Mouse (Mus musculus) embryonic fibroblast, embryonic 13.5 days (primary cell): ENCODE data around the gene Grhl3. TPM values are rescaled to one million over a fixed set of nuclear protein-coding genes. Genes with fewer than 3 reads are reported as not detected.

Experiments
- H3K27ac ChIP-seq: 2 replicates; pipeline ENCODE4 v1.5.1; 2012; ENCODE audit warnings: low read length, control low read depth, inconsistent platforms; ENCODE audit not compliant: insufficient read depth
- H3K4me1 ChIP-seq: 2 replicates; pipeline ENCODE4 v1.6.1; 2011; ENCODE audit warnings: low read length; ENCODE audit not compliant: control insufficient read depth, insufficient read depth
- H3K4me3 ChIP-seq: 2 replicates; pipeline ENCODE4 v1.5.1; 2011; ENCODE audit warnings: mild to moderate bottlenecking, control low read depth, low read length; ENCODE audit not compliant: insufficient read depth
- CTCF ChIP-seq: IDR thresholded peaks from 2 replicates; pipeline ENCODE4 v1.5.1; 2011; ENCODE audit warnings: mild to moderate bottlenecking, control low read depth, low read length, moderate library complexity, borderline replicate concordance; ENCODE audit not compliant: insufficient read depth
- POLR2A ChIP-seq: IDR thresholded peaks from 2 replicates; pipeline ENCODE4 v1.6.1; 2011; ENCODE audit warnings: low read depth, mild to moderate bottlenecking, control low read depth, low read length, moderate library complexity
- polyA plus RNA-seq: library from polyadenylated mRNA; stranded (reverse); fragments of >200 nt; gene quantifications from 2 replicates; pipeline ENCODE4 v1.2.4, GENCODE M21; 2011; ENCODE audit warnings: low read depth; ENCODE audit not compliant: missing spikeins, insufficient read length

The Grhl3 gene
- polyA plus RNA-seq, 1 experiment = not detected

- no peak within 1 kb of the TSS for H3K27ac ChIP-seq
- no peaks in the 10 kb centered on the region for H3K4me1 ChIP-seq
- H3K4me3 ChIP-seq = peak within 1 kb of the TSS; percentile 82
- no peak for TF ChIP-seq POLR2A
- 0 out of 2 replicates have a peak, but pooled peaks have one; percentile 0 for TF ChIP-seq CTCF
Observed at GRCm38 (mm10) chr4:135494521-135495396, 78.7 kb downstream of the Grhl3 start, which contains the start of the genes Stpg1 and Nipal3. TSS of gene Stpg1 (plus strand) at chr4:135494790. TSS of gene Nipal3 (minus strand) at chr4:135495038.

- Histone ChIP-seq H3K4me1 (no peaks in the 10 kb centered on the region), H3K27ac (no peak overlapping the region), H3K4me3 (peak overlapping the region; percentile 82)
- peak; percentile 30; the same call in 1 of the 2 replicates for TF ChIP-seq CTCF
- no peak for TF ChIP-seq POLR2A
Observed at GRCm38 (mm10) chr4:135493691-135494520, 79.5 kb downstream of the Grhl3 start.

- Histone ChIP-seq H3K27ac (no peak overlapping the region), H3K4me1 (no peaks in the 10 kb centered on the region), H3K4me3 (no peak overlapping the region)
- no peak for TF ChIP-seq CTCF
- TF ChIP-seq POLR2A = no peak
Observed at GRCm38 (mm10) chr4:135493271-135493670, 80.2 kb downstream of the Grhl3 start.

Other genes with a start within 250 kb of the Grhl3 start
- gene Srrm1, start 220.3 kb downstream of the Grhl3 start, polyA plus RNA-seq = 160 and 173 TPM in 2 replicates
- gene Ncmap, start 175.4 kb downstream of the Grhl3 start, polyA plus RNA-seq = not detected in 2 replicates
- 17.5 and 18.2 TPM in 2 replicates for gene Rcan3, start 139.8 kb downstream of the Grhl3 start, polyA plus RNA-seq
- gene Stpg1, start 78.8 kb downstream of the Grhl3 start, polyA plus RNA-seq = not detected in 2 replicates
- gene Nipal3, start 78.6 kb downstream of the Grhl3 start, polyA plus RNA-seq = 1.4 and 1.7 TPM in 2 replicates
- 0.25 and 0.27 TPM in 2 replicates for gene Ifnlr1, start 112.7 kb upstream of the Grhl3 start, polyA plus RNA-seq
- gene Il22ra1, start 154.5 kb upstream of the Grhl3 start, polyA plus RNA-seq = not detected in 2 replicates
- gene Myom3, start 186.1 kb upstream of the Grhl3 start, polyA plus RNA-seq = not detected in 2 replicates